Mouse (Mus musculus) stomach, embryonic 16.5 days (tissue): ENCODE measurements around the gene Klhl35. TPM values are rescaled to one million over a fixed set of nuclear protein-coding genes. Genes with fewer than 3 reads are reported as not detected.

Source experiments
- ATAC-seq: fragments of 200-750 bp; cut with Nextera tagmentation; 2 replicates; pipeline ENCODE4 v1.8.0; 2017; ENCODE audit warnings: moderate number of reproducible peaks, moderate TSS enrichment; ENCODE audit not compliant: insufficient read depth, low FRiP score
- H3K27ac ChIP-seq: fragments of 300-500 bp; sonication (generic); 2 replicates; pipeline ENCODE4 v1.5.1; 2014; ENCODE audit warnings: low read length
- H3K27me3 ChIP-seq: fragments of 300-500 bp; sonication (generic); 2 replicates; pipeline ENCODE4 v1.6.1; 2014; ENCODE audit warnings: low read length, control low read depth, mixed read lengths; ENCODE audit not compliant: control insufficient read depth, insufficient read depth
- H3K36me3 ChIP-seq: fragments of 300-500 bp; sonication (generic); 2 replicates; pipeline ENCODE4 v1.6.1; 2014; ENCODE audit warnings: low read length; ENCODE audit not compliant: control insufficient read depth, insufficient read depth
- H3K4me1 ChIP-seq: fragments of 300-500 bp; sonication (generic); 2 replicates; pipeline ENCODE4 v1.6.1; 2014; ENCODE audit warnings: low read length, control low read depth, mixed read lengths; ENCODE audit not compliant: control insufficient read depth, insufficient read depth
- H3K4me2 ChIP-seq: fragments of 300-500 bp; sonication (generic); 2 replicates; pipeline ENCODE4 v1.6.1; 2014; ENCODE audit warnings: low read depth, low read length, mixed read lengths
- H3K4me3 ChIP-seq: fragments of 300-500 bp; sonication (generic); replicated peaks from 2 replicates; pipeline ENCODE4 v1.5.1; 2014; ENCODE audit warnings: mild to moderate bottlenecking, low read length
- H3K9ac ChIP-seq: fragments of 300-500 bp; sonication (generic); 2 replicates; pipeline ENCODE4 v1.6.1; 2014; ENCODE audit warnings: low read length
- H3K9me3 ChIP-seq: fragments of 300-500 bp; sonication (generic); replicated peaks from 2 replicates; pipeline ENCODE4 v1.6.1; 2016; ENCODE audit warnings: low read length, control low read depth; ENCODE audit not compliant: control insufficient read depth
- WGBS: fragments of 180-500 bp; shearing (Covaris S2); extraction: QIAGEN DNeasy Blood & Tissue Kit; methylation state at CpG from one replicate; pipeline ENCODE4 v1.1.7; 2014; 5-methylcytosine and 5-hydroxymethylcytosine counted together
- polyA plus RNA-seq: library from polyadenylated mRNA; unstranded; fragments of >200 nt; fragmentation: Nextera tagmentation; extraction: Ambion mirVana; gene quantifications from 2 replicates; pipeline ENCODE4 v1.2.1, GENCODE M21; 2015

Gene Klhl35
- polyA plus RNA-seq, 1 experiment from 2014 or later, result 0.14 TPM

GRCm38 (mm10) chr7:99430246-99430645, 35.6 kb upstream of the Klhl35 start:
- 65% methylated on average over 11 of the region's 11 CpGs for WGBS
- H3K27me3 ChIP-seq, result no peaks in the 10 kb centered on the region
- H3K4me3 ChIP-seq, result no peak overlapping the region
- ATAC-seq, result no peak
- H3K4me2 ChIP-seq, result no peak overlapping the region
- H3K4me1 ChIP-seq, result peaks cover 21% of the 10 kb centered on the region
- H3K36me3 ChIP-seq, result no peaks in the 10 kb centered on the region
- no peak overlapping the region for H3K9ac ChIP-seq
- H3K27ac ChIP-seq, result peak overlapping the region; percentile 23; the same call in 1 of the 2 replicates
- no peaks in the 10 kb centered on the region for H3K9me3 ChIP-seq

GRCm38 (mm10) chr7:99432248-99432647, 33.6 kb upstream of the Klhl35 start:
- WGBS, result 70% methylated on average over 14 of the region's 14 CpGs
- no peak for ATAC-seq
- Histone ChIP-seq H3K36me3 (no peaks in the 10 kb centered on the region), H3K4me3 (no peak overlapping the region), H3K4me1 (peaks cover 22% of the 10 kb centered on the region), H3K9me3 (no peaks in the 10 kb centered on the region), H3K27me3 (no peaks in the 10 kb centered on the region), H3K9ac (no peak overlapping the region), H3K27ac (no peak overlapping the region), H3K4me2 (no peak overlapping the region)

GRCm38 (mm10) chr7:99432863-99433262, 32.9 kb upstream of the Klhl35 start:
- no peaks in the 10 kb centered on the region for H3K36me3 ChIP-seq
- no peaks in the 10 kb centered on the region for H3K9me3 ChIP-seq
- no peaks in the 10 kb centered on the region for H3K27me3 ChIP-seq
- 86% methylated on average over 6 of the region's 6 CpGs for WGBS
- H3K9ac ChIP-seq, result no peak overlapping the region
- H3K27ac ChIP-seq, result no peak overlapping the region
- no peak overlapping the region for H3K4me2 ChIP-seq
- H3K4me1 ChIP-seq, result peaks cover 22% of the 10 kb centered on the region
- ATAC-seq, result no peak
- H3K4me3 ChIP-seq, result no peak overlapping the region

DNA sequence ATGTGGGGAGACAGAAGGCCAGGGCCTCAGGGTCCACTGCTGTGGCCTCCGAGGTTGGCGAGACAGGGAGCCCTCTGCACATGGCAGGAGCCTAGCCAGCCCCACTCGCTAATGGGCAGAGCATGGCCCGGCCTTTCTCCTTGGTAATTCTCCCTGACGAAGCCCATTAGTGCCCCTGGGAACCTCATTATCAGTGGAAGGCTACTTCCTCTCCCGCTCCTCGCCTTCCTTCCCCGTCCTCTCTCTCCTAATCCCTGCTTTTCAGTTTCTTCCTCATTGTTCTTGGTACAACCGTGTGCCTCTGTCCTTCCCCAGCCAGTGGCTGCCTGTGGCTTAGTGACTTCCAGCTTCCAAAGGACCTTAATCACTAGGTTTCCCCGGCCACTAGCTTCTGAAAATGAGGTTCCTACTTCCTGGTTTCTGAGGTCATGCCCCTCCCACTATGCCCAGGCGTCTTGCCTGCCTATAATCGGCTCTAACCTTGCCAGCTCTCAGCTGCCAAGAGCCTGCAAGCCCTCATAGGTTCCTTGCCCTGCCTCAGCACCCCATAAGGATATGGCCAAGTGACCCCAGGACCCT, 31.0 kb upstream of the Klhl35 start:
- Histone ChIP-seq H3K9ac (no peak overlapping the region), H3K9me3 (no peaks in the 10 kb centered on the region), H3K27me3 (no peaks in the 10 kb centered on the region), H3K4me3 (no peak overlapping the region), H3K4me2 (no peak overlapping the region; the same call in 1 of the 2 replicates), H3K36me3 (no peaks in the 10 kb centered on the region), H3K27ac (peak overlapping the region; percentile 53), H3K4me1 (peaks cover 15% of the 10 kb centered on the region)
- ATAC-seq, result no peak
- WGBS, result 41% methylated on average over 12 of the region's 12 CpGs

GRCm38 (mm10) chr7:99436530-99436929, 29.3 kb upstream of the Klhl35 start:
- H3K4me2 ChIP-seq, result no peak overlapping the region
- H3K9me3 ChIP-seq, result no peaks in the 10 kb centered on the region
- H3K4me3 ChIP-seq, result no peak overlapping the region
- H3K36me3 ChIP-seq, result no peaks in the 10 kb centered on the region
- H3K9ac ChIP-seq, result no peak overlapping the region
- ATAC-seq, result no peak
- WGBS, result 28% methylated on average over 4 of the region's 4 CpGs
- no peaks in the 10 kb centered on the region for H3K27me3 ChIP-seq
- H3K27ac ChIP-seq, result no peak overlapping the region
- H3K4me1 ChIP-seq, result peaks cover 16% of the 10 kb centered on the region

GRCm38 (mm10) chr7:99438881-99439280, 26.9 kb upstream of the Klhl35 start:
- no peak overlapping the region for H3K4me3 ChIP-seq
- H3K4me1 ChIP-seq, result peaks cover 24% of the 10 kb centered on the region
- H3K4me2 ChIP-seq, result no peak overlapping the region
- no peak for ATAC-seq
- no peak overlapping the region for H3K9ac ChIP-seq
- WGBS, result 75% methylated on average over 10 of the region's 10 CpGs
- H3K27ac ChIP-seq, result no peak overlapping the region
- no peaks in the 10 kb centered on the region for H3K27me3 ChIP-seq
- no peaks in the 10 kb centered on the region for H3K36me3 ChIP-seq
- no peaks in the 10 kb centered on the region for H3K9me3 ChIP-seq

DNA sequence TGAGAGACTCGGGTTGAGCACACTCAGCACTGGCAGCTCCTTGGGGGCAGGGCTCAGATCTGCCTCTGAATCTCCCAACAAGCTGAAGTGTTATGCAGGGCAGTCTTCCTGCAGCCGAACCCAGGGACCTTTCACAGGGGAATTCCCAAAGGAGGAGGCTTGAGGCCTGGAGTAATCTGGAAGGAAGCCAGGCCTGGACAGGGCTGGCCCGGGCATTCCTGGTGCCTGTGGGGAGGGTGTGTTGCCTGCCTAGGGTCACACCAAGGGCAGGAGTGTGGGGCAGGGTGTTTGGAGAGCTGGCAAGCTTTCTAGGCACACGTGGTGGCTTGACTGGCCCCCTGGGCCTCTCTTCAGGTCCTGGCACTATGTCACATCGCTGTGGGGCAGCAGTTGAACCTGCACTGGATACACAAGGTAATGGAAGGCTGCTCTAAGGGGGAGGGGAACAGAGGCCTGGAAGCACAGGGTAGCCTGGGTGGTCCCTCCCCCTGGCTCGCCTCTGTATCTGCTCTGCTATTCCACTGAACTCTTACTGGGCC, 24.2 kb upstream of the Klhl35 start:
- Histone ChIP-seq H3K9me3 (no peaks in the 10 kb centered on the region), H3K9ac (peak overlapping the region; percentile 31; the same call in 1 of the 2 replicates), H3K4me1 (peaks cover 15% of the 10 kb centered on the region), H3K27me3 (no peaks in the 10 kb centered on the region), H3K27ac (peak overlapping the region; percentile 73), H3K4me2 (no peak overlapping the region), H3K4me3 (no peak overlapping the region), H3K36me3 (no peaks in the 10 kb centered on the region)
- ATAC-seq, result peak; percentile 86
- WGBS, result 13% methylated on average over 6 of the region's 6 CpGs

DNA sequence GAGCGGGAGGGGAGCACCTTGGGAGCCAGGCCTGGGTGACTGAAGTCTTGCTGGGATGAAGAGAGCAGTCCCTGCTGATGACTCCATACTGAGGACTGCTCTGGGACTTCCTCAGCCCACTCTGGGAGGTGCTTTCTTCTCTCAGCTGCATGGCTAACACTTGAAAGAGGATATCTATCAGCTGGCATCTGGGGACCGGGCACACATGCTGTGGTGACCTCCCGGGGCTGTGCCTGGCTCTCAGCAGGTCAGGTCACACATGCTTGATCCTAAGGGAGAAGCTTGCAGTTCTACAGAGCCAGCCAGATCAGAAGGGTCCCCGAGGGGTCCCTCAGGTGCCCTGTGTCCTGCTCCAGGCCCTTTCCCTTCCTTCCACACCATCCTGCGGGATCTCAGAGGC, 22.6 kb upstream of the Klhl35 start:
- Histone ChIP-seq H3K27ac (no peak overlapping the region), H3K4me2 (no peak overlapping the region), H3K27me3 (no peaks in the 10 kb centered on the region), H3K9ac (no peak overlapping the region), H3K36me3 (no peaks in the 10 kb centered on the region), H3K9me3 (no peaks in the 10 kb centered on the region), H3K4me3 (no peak overlapping the region), H3K4me1 (peaks cover 15% of the 10 kb centered on the region)
- WGBS, result 62% methylated on average over 5 of the region's 5 CpGs
- no peak for ATAC-seq

DNA sequence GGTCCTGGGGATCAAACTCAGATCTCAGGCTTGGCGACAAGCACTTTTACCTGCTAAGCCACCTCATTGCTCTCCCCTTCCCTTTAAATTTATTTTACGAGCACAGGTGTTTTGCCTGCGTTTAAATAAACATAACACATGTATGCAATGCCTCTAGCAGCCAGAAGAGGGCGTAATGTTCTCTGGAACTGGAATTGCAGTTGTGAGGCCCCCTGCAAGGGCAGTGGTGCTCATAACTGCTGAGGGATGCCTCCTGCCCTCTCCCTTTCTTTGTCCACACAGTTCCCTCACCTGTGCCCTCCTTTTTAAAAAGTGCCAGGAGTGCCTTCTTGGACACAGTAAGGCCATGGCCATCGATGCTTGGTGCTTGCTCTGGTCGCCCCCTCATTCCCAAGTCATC, 21.8 kb upstream of the Klhl35 start:
- H3K4me1 ChIP-seq, result peaks cover 15% of the 10 kb centered on the region
- no peak overlapping the region for H3K27ac ChIP-seq
- ATAC-seq, result no peak
- 62% methylated on average over 6 of the region's 6 CpGs for WGBS
- H3K4me2 ChIP-seq, result no peak overlapping the region
- no peaks in the 10 kb centered on the region for H3K36me3 ChIP-seq
- no peak overlapping the region for H3K4me3 ChIP-seq
- no peaks in the 10 kb centered on the region for H3K27me3 ChIP-seq
- H3K9ac ChIP-seq, result no peak overlapping the region
- no peaks in the 10 kb centered on the region for H3K9me3 ChIP-seq
